Mouse (Mus musculus): ENCODE results near the gene Ifnk.

Ifnk gene

GRCm38 (mm10) chr4:35151756-35152155 is at the start of gene Ifnk:
TSS of gene Ifnk (plus strand) at chr4:35152056.
- no peak for DNase-seq (ENCODE audit: low read depth)

- DNase-seq (ENCODE audit: low read depth) = no peak
These were observed 46.6 kb upstream of the Ifnk start for GRCm38 (mm10) chr4:35105115-35105773.

GRCm38 (mm10) chr4:35112452-35112851 is 39.4 kb upstream of the Ifnk start:
- DNase-seq (ENCODE audit: low read depth) = no peak

- no peak for DNase-seq (ENCODE audit: low read depth)
These were observed 38.2 kb upstream of the Ifnk start for GRCm38 (mm10) chr4:35113516-35114248.

- DNase-seq (ENCODE audit: low read depth) = no peak
These were observed 36.9 kb upstream of the Ifnk start for GRCm38 (mm10) chr4:35114950-35115349.

- DNase-seq (ENCODE audit: low read depth) = no peak
These were observed 35.9 kb upstream of the Ifnk start for GRCm38 (mm10) chr4:35115933-35116332.

GRCm38 (mm10) chr4:35117144-35117543 is 34.7 kb upstream of the Ifnk start:
- no peak for DNase-seq (ENCODE audit: low read depth)

- no peak for DNase-seq (ENCODE audit: low read depth)
These were observed 33.0 kb upstream of the Ifnk start for GRCm38 (mm10) chr4:35118851-35119250.

GRCm38 (mm10) chr4:35120159-35120558 is 31.7 kb upstream of the Ifnk start:
- no peak for DNase-seq (ENCODE audit: low read depth)

GRCm38 (mm10) chr4:35120575-35120974 is 31.3 kb upstream of the Ifnk start:
- no peak for DNase-seq (ENCODE audit: low read depth)

GRCm38 (mm10) chr4:35121060-35121459 is 30.8 kb upstream of the Ifnk start:
- DNase-seq (ENCODE audit: low read depth) = no peak

GRCm38 (mm10) chr4:35123087-35123486 is 28.8 kb upstream of the Ifnk start:
- DNase-seq (ENCODE audit: low read depth) = no peak

- DNase-seq (ENCODE audit: low read depth) = no peak
These were observed 27.8 kb upstream of the Ifnk start for GRCm38 (mm10) chr4:35124027-35124426.

- DNase-seq (ENCODE audit: low read depth) = no peak
These were observed 26.5 kb upstream of the Ifnk start for GRCm38 (mm10) chr4:35125299-35125777.

GRCm38 (mm10) chr4:35126776-35127175 is 25.1 kb upstream of the Ifnk start:
- DNase-seq (ENCODE audit: low read depth) = no peak

- no peak for DNase-seq (ENCODE audit: low read depth)
These were observed 24.1 kb upstream of the Ifnk start for GRCm38 (mm10) chr4:35127759-35128158.

GRCm38 (mm10) chr4:35130411-35130948 is 21.4 kb upstream of the Ifnk start:
- DNase-seq (ENCODE audit: low read depth) = no peak

GRCm38 (mm10) chr4:35131592-35131991 is 20.3 kb upstream of the Ifnk start:
- DNase-seq (ENCODE audit: low read depth) = no peak

GRCm38 (mm10) chr4:35133411-35133810 is 18.4 kb upstream of the Ifnk start:
- DNase-seq (ENCODE audit: low read depth) = no peak

- no peak for DNase-seq (ENCODE audit: low read depth)
These were observed 16.8 kb upstream of the Ifnk start for GRCm38 (mm10) chr4:35134846-35135611.

- DNase-seq (ENCODE audit: low read depth) = no peak
These were observed 16.1 kb upstream of the Ifnk start for GRCm38 (mm10) chr4:35135806-35136205.

GRCm38 (mm10) chr4:35136996-35137395 is 14.9 kb upstream of the Ifnk start:
- DNase-seq (ENCODE audit: low read depth) = no peak

Measured in fibroblast of lung, adult 2 months (primary cell).